Mouse (Mus musculus) kidney, embryonic 15.5 days (tissue): ENCODE data around the gene Hsd17b7. TPM values are rescaled to one million over a fixed set of nuclear protein-coding genes. Genes with fewer than 3 reads are reported as not detected.

Source experiments
- ATAC-seq: fragments of 200-750 bp; cut with Nextera tagmentation; replicated peaks from 2 replicates; pipeline ENCODE4 v1.8.0; 2017; ENCODE audit warnings: moderate TSS enrichment; ENCODE audit not compliant: low FRiP score
- H3K27ac ChIP-seq: fragments of 300-500 bp; sonication (generic); 2 replicates; pipeline ENCODE4 v1.5.1; 2015; ENCODE audit warnings: mild to moderate bottlenecking, inconsistent platforms
- H3K27me3 ChIP-seq: fragments of 300-500 bp; sonication (generic); 2 replicates; pipeline ENCODE4 v1.6.1; 2015; ENCODE audit warnings: inconsistent platforms
- H3K36me3 ChIP-seq: fragments of 300-500 bp; sonication (generic); 2 replicates; pipeline ENCODE4 v1.6.1; 2015; ENCODE audit warnings: inconsistent platforms
- H3K4me1 ChIP-seq: fragments of 300-500 bp; sonication (generic); 2 replicates; pipeline ENCODE4 v1.6.1; 2015; ENCODE audit warnings: inconsistent platforms
- H3K4me2 ChIP-seq: fragments of 300-500 bp; sonication (generic); 2 replicates; pipeline ENCODE4 v1.6.1; 2015; ENCODE audit warnings: moderate library complexity, mild to moderate bottlenecking, inconsistent platforms
- H3K4me3 ChIP-seq: fragments of 300-500 bp; sonication (generic); replicated peaks from 2 replicates; pipeline ENCODE4 v1.5.1; 2015; ENCODE audit warnings: mild to moderate bottlenecking, inconsistent platforms
- H3K9ac ChIP-seq: fragments of 300-500 bp; sonication (generic); 2 replicates; pipeline ENCODE4 v1.6.1; 2015; ENCODE audit warnings: mild to moderate bottlenecking, inconsistent platforms
- H3K9me3 ChIP-seq: fragments of 300-500 bp; sonication (generic); replicated peaks from 2 replicates; pipeline ENCODE4 v1.6.1; 2016; ENCODE audit warnings: inconsistent platforms
- WGBS: fragments of 180-500 bp; shearing (Covaris S2); methylation state at CpG from one replicate; pipeline ENCODE4 v1.1.7; 2015; ENCODE audit warnings: mixed read lengths; 5-methylcytosine and 5-hydroxymethylcytosine counted together
- polyA plus RNA-seq: library from polyadenylated mRNA; unstranded; fragments of >200 nt; fragmentation: Nextera tagmentation; extraction: Ambion mirVana; gene quantifications from 2 replicates; pipeline ENCODE4 v1.2.1, GENCODE M21; 2015

Hsd17b7 gene
- polyA plus RNA-seq, 1 experiment from 2014 or later = 12.5 TPM

DNA sequence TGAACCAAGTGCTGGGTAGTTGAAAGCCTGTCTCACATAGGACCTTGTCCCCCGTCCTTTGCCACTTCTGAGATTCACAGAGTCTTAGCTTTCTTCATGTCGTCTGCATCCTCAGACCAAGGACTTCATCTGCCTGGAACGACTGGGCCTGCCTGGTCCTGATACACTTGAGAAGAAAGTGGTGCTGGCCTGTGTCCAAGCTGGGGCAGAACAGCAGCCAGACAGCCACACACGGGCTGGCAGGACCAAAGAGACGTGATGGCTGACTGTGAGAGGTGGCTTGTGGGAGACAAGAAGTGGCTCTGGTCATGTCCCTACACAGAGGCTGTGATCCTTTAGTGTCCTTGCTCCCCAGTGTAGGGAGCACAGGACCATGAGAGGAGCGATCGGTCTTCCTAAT, 58.3 kb downstream of the Hsd17b7 start:
- ATAC-seq = no peak
- Histone ChIP-seq H3K36me3 (no peaks in the 10 kb centered on the region), H3K4me3 (no peak overlapping the region), H3K9ac (no peak overlapping the region), H3K27me3 (no peaks in the 10 kb centered on the region), H3K4me2 (no peak overlapping the region), H3K27ac (no peak overlapping the region), H3K9me3 (no peaks in the 10 kb centered on the region), H3K4me1 (no peaks in the 10 kb centered on the region)
- WGBS = 59% methylated on average over 7 of the region's 7 CpGs

DNA sequence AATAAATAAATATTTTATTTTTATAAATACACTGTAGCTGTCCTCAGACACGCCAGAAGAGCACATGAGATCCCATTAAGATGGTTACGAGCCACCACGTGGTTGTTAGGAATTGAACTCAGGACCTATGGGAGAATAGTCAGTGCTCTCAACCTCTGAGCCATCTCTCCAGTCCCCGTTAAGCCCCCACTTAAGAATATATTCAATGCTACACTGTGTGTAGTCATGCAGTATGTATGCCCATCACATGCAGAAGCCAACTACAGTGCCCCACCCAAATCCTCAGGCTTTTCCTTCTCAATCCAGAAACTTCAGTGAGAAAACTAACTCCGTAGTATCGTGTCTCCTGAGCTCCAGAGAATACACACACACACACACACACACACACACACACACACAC, 59.4 kb downstream of the Hsd17b7 start:
- 88% methylated on average over 6 of the region's 6 CpGs for WGBS
- no peaks in the 10 kb centered on the region for H3K27me3 ChIP-seq
- no peak overlapping the region for H3K4me3 ChIP-seq
- no peaks in the 10 kb centered on the region for H3K4me1 ChIP-seq
- H3K4me2 ChIP-seq = no peak overlapping the region
- H3K9me3 ChIP-seq = no peaks in the 10 kb centered on the region
- no peak overlapping the region for H3K9ac ChIP-seq
- H3K36me3 ChIP-seq = no peaks in the 10 kb centered on the region
- H3K27ac ChIP-seq = no peak overlapping the region
- no peak for ATAC-seq

DNA sequence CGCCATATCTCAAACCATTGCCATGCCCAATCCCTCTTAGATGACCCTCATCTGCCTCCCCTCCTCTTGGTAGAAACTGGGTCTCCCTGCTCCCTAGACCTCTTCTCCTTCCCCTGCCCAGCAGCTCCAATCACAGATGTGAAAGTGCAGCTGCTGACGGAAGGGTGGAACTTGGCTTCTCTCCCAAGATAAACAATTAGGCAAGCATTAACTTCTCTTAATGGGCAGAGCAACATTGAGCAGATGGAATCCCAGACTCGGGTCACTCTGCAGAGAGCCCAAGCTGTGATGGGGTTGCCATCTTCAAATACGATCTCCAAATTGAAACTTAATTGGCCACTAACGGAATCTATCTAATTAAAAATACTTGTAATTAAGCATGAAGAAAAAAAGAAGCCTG, 59.9 kb downstream of the Hsd17b7 start:
- Histone ChIP-seq H3K27me3 (no peaks in the 10 kb centered on the region), H3K9me3 (no peaks in the 10 kb centered on the region), H3K4me1 (no peaks in the 10 kb centered on the region), H3K27ac (no peak overlapping the region), H3K36me3 (no peaks in the 10 kb centered on the region), H3K9ac (no peak overlapping the region), H3K4me3 (no peak overlapping the region), H3K4me2 (no peak overlapping the region)
- no peak for ATAC-seq
- WGBS = 74% methylated on average over 5 of the region's 5 CpGs

DNA sequence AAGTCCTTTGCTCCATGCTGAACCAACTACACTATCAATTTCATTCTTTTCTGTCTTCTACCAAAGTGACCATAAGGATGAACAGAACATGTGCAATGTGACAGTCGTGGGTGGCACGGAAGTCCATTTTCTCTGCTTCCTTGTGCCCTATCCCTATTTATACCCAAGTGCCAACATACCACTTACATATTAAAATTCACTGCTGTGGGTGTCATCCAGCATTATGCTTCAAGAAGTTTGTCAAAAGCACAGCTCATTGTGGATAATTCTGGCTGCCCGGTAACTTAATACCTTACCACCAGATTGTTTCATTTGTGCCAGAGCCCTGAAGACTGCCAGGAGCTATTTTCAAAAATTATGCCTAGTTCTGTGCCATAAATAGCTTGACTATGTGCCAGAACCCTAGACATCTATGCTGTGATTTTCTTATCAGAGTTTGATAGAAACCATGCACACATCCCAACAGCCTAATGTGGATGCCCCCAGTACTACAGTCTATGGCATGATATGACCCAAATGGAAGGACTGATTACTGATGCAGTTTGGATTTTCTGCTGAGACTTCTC, 68.2 kb downstream of the Hsd17b7 start:
- H3K9ac ChIP-seq = no peak overlapping the region
- no peaks in the 10 kb centered on the region for H3K36me3 ChIP-seq
- no peaks in the 10 kb centered on the region for H3K9me3 ChIP-seq
- WGBS = 90% methylated on average over 3 of the region's 3 CpGs
- no peaks in the 10 kb centered on the region for H3K4me1 ChIP-seq
- no peak overlapping the region for H3K27ac ChIP-seq
- H3K4me2 ChIP-seq = no peak overlapping the region
- no peak for ATAC-seq
- no peak overlapping the region for H3K4me3 ChIP-seq
- H3K27me3 ChIP-seq = no peaks in the 10 kb centered on the region

Other genes starting within 250 kb of the Hsd17b7 start
- gene Rgs4, start 221.6 kb downstream of the Hsd17b7 start, polyA plus RNA-seq = 3.3 and 8.6 TPM in 2 replicates
- gene Ccdc190, start 40.6 kb downstream of the Hsd17b7 start, polyA plus RNA-seq = not detected in 2 replicates
- gene Ddr2, start 141.5 kb upstream of the Hsd17b7 start, polyA plus RNA-seq = 33.3 and 35.0 TPM in 2 replicates
- 52.2 and 56.4 TPM in 2 replicates for gene Uap1, start 205.7 kb upstream of the Hsd17b7 start, polyA plus RNA-seq
- gene Uhmk1, start 246.2 kb upstream of the Hsd17b7 start, polyA plus RNA-seq = 8.3 and 8.7 TPM in 2 replicates